Mouse (Mus musculus): ENCODE results near the gene Itih4.
A peak's percentile ranks its signal among the peaks of the same experiment; 100 is the strongest.

Gene Itih4

GRCm38 (mm10) chr14:30943038-30943437, 56.8 kb downstream of the Itih4 start, which contains the start of gene Itih1:
Gene Itih1 (minus strand): TSS chr14:30943289.
- no peak for DNase-seq (ENCODE audit: low spot score in 2 of 2)

GRCm38 (mm10) chr14:30943860-30944674, 57.8 kb downstream of the Itih4 start:
- peak in 1 of 2 experiments; percentile 56 for DNase-seq (ENCODE audit: low spot score in 2 of 2)

DNA sequence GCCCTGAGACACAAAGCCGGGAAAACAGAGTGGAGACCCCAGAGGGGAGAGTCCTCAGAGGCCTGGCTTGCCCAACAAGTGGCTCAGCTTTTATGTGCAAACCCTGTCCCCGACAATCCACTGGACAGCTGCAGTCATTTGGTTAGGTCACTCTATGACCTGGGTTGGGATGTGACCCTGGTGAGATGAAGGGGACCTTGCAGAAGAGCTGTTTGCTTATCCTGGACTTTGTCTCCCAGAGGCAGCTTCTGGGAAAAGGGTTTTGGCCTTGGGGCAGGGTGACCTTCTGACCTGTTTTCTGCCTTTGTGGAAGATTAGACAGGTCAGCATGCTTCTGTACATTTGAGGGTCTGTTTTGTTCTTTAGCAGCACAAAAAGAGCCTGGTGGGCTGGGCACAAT, 58.5 kb downstream of the Itih4 start:
- DNase-seq (ENCODE audit: low spot score in 2 of 2), result no peak

DNA sequence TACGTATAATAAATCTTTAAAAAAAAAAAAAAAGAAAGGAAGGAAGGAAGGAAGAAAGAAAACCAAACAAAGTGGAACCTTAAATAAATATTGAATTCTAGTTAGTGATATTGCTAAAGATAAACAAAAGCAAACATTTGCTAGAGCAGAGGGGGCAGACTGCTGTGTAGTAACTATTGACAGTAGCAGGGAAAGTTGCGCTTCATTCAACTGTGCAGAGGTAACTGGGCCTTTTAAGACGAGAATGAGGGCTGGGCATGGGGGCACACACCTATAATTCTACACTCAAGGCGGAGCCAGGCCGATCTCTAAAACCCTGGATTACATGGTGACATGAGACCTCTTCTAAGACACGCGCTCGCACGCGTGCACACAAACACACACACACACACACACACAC, 63.7 kb downstream of the Itih4 start:
- DNase-seq (ENCODE audit: low spot score in 2 of 2), result no peak

DNA sequence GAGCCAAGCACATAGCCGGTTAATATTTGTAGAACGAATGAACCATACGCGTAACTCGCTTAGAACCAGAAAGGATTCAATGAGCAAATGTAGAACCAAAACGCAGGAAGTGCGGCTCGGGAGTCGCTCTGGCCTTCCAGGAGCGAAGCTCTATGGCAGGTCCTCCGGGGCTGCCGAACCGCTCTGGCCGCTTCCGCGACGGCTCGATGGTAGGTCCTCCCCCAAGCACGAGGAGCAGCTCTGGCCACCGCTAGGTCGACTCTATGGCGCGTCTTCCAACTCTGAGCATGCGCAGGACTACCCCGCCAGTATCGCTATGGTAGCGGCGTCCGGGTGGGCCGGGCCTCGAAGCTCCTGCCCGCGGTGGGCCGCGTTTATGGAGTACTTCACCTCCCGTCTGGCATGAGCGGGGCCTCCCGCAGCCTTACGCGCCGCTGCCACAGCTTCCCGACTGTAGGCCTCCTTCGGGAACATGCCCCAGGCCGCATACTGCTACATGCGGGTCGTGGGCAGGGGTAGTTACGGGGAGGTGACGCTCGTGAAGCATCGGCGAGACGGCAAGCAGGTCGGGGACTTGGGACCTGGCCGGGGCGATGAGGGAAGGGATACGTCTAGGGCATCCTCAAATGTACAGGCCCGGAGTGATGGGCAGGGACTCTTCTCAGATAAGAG, 65.0 kb downstream of the Itih4 start, which contains the start of gene Nek4:
Gene Nek4, plus strand, starts transcription at position 224 of the 672 bp plus-strand sequence.
- DNase-seq (ENCODE audit: low spot score in 2 of 2), result peak; percentile 96
